Mouse (Mus musculus) lung, adult 2 months (tissue): Measurements from ENCODE around the gene Slc46a1.

Experiments used
- CTCF ChIP-seq: fragments of 200-500 bp; IDR thresholded peaks from 2 replicates; pipeline ENCODE4 v1.5.1; 2011; ENCODE audit warnings: mild to moderate bottlenecking, low read length, control low read depth; ENCODE audit not compliant: insufficient read depth
- POLR2A ChIP-seq: fragments of 200-500 bp; IDR thresholded peaks from 2 replicates; pipeline ENCODE4 v1.6.1; 2011; ENCODE audit warnings: low read depth, mild to moderate bottlenecking, control low read depth, low read length, borderline replicate concordance; ENCODE audit errors: extremely low read depth

DNA sequence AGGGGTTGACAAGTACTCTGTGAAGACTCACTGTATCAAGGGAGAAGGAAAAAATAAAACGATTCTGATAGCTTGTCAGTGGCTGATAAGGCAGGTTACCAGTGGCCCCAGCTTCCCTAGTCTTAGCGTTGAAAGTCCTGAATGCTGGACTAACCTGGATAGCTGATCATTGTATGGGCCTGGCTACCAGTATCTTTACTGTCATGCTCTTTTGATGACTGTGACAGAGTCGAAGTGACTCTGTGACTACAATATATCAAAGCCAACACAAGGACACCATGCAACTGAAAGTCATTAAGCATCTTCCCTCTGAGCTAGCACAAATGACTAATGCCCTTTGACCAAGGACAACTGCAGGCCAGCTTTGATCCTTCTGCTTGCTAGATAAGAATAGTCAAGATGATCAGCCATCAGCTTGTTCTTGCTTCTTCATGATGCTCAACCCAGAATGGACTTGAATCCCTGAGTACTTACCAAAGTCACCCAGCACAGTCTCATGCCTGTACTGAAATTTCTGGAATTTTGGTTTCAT, 27.0 kb upstream of the Slc46a1 start:
- TF ChIP-seq CTCF (no peak), POLR2A (no peak)
